Mouse (Mus musculus) lung, postnatal 14 days (tissue): Measurements from ENCODE around the gene Olfr319.
A peak's percentile ranks its signal among the peaks of the same experiment; 100 is the strongest.
"Not testable (repeated sequence)": the region's sequence is repeated elsewhere in the genome, so short reads cannot be mapped to it uniquely, and the experiment has no call there.

Source experiments
- DNase-seq: peaks from one replicate; pipeline ENCODE4 v3.0.0; 2021

The Olfr319 gene

GRCm38 (mm10) chr11:58698862-58699261, at the start of gene Olfr319:
Gene Olfr319, plus strand, starts transcription at chr11:58699162.
- DNase-seq, result no peak

GRCm38 (mm10) chr11:58655151-58655550, 43.8 kb upstream of the Olfr319 start:
- no peak for DNase-seq

DNA sequence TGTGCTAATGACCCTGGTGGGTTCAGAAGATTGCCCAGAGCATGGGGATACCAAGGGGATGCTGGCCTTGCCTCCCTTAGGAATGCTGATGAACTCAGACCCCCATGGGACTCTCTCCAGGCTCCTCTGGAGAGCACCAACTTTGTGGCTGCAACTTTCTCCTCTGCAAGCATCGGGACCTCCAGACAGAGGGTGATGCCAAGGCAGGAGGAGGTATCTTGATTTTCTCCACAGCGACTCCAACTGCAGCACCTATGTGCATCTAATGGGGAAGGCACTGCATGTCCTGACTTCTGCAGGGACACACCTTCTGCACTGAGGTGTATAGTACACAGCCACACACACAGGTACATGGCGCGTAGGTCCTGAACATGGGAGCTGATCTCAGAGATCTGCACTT, 40.4 kb upstream of the Olfr319 start, which contains the start of gene Olfr322:
Gene Olfr322 (plus strand): TSS at position 187 of the 400 bp plus-strand sequence.
- DNase-seq, result no peak

DNA sequence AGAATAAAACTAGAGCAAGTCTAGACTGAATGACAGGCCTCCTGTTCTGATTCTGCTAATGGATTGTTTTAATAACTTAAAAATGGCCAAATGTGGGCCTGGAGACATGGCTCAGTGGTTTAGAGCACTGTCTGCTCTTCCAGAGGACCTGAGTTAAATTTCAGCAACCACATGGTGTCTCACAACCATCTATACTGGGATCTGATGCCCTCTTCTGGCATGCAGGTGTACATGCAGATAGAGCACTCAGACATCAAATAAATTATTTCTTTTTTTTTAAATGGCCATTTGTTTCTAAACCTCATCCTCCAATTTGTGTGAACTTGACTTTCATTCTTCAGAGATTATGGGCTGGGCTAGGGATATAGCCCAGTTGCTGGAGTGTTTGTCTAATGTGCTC, 29.7 kb upstream of the Olfr319 start:
- DNase-seq, result no peak

- DNase-seq, result no peak
Observed at GRCm38 (mm10) chr11:58671825-58672224, 27.1 kb upstream of the Olfr319 start.

DNA sequence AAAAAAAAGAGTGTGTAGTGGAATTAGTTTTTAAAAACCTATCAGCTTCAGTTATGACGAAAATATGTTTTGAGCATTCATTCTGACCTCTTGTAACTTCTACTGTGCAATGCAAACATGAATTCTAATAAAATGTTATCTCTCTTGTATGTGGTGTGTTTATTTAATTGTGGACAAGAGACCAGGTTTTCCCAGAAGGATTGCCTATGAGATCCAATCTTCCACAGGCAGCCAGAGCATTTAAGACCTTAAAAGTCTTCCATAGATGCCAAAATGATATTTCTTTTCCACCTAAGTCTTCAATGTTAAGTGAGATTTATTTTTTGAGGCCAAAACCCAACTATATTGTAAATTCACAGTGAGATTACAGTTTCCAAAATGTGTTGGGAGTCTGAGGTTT, 18.2 kb upstream of the Olfr319 start, which contains the start of gene Olfr320:
Gene Olfr320 (plus strand): TSS at position 301 of the 400 bp plus-strand sequence.
- no peak for DNase-seq

- no peak for DNase-seq
Observed at GRCm38 (mm10) chr11:58709086-58709485, 10.1 kb downstream of the Olfr319 start.

DNA sequence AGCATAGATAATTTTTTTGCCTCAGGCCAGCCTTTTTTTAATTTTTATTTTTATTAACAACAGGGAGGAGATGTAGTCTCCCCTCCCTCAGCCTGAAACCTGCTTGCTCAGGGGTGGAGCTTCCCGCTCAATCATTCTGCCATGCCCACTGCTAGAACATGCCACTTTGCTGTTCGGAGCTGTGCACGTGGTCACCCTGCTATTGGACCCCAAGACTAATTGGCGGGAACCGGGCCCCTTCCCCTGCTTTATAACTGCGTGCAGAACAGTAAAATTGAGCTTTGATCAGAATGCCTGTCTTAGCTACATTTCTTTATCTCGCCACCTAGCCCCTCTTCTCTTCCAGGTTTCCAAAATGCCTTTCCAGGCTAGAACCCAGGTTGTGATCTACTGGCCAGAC, 18.8 kb downstream of the Olfr319 start:
- not testable (repeated sequence) for DNase-seq

- DNase-seq, result no peak
Observed at GRCm38 (mm10) chr11:58719701-58720100, 20.7 kb downstream of the Olfr319 start.

- no peak for DNase-seq
Observed at GRCm38 (mm10) chr11:58723914-58724313, 25.0 kb downstream of the Olfr319 start, which contains the start of gene Olfr318. Gene Olfr318, minus strand, starts transcription at chr11:58724014.

- DNase-seq, result not testable (repeated sequence)
Observed at GRCm38 (mm10) chr11:58727896-58728650, 29.1 kb downstream of the Olfr319 start.

GRCm38 (mm10) chr11:58733372-58733771, 34.4 kb downstream of the Olfr319 start:
- peak; percentile 4 for DNase-seq

GRCm38 (mm10) chr11:58738792-58739262, 39.9 kb downstream of the Olfr319 start, which contains the start of gene Olfr317:
Gene Olfr317, minus strand, starts transcription at chr11:58739212.
- no peak for DNase-seq

- not testable (repeated sequence) for DNase-seq
Observed at GRCm38 (mm10) chr11:58751096-58751495, 52.1 kb downstream of the Olfr319 start.

GRCm38 (mm10) chr11:58752434-58752833, 53.5 kb downstream of the Olfr319 start, which contains the start of gene Olfr316:
Gene Olfr316, plus strand, starts transcription at chr11:58752734.
- no peak for DNase-seq
